Mouse (Mus musculus) lung, postnatal 36 days (tissue): ENCODE data around the gene Ankar.
A peak's percentile ranks its signal among the peaks of the same experiment; 100 is the strongest.

Experiments
- DNase-seq: peaks from one replicate; pipeline ENCODE4 v3.0.0; 2022; ENCODE audit warnings: mixed read lengths

Ankar gene

GRCm38 (mm10) chr1:72710753-72711653 is 10.6 kb upstream of the Ankar start, which contains the start of gene Rpl37a:
TSS of gene Rpl37a (plus strand) at chr1:72711290.
- DNase-seq: peak; percentile 97

- DNase-seq: no peak
Measured at GRCm38 (mm10) chr1:72707525-72707924, 7.1 kb upstream of the Ankar start.

GRCm38 (mm10) chr1:72698651-72699050 is 1.7 kb downstream of the Ankar start:
- DNase-seq: peak; percentile 12

GRCm38 (mm10) chr1:72696256-72696655 is 4.1 kb downstream of the Ankar start:
- DNase-seq: no peak

GRCm38 (mm10) chr1:72673070-72673469 is 27.3 kb downstream of the Ankar start:
- peak; percentile 77 for DNase-seq

GRCm38 (mm10) chr1:72640658-72641410 is 59.5 kb downstream of the Ankar start:
- peak; percentile 32 for DNase-seq

- no peak for DNase-seq
Measured at GRCm38 (mm10) chr1:72635221-72635620, 65.2 kb downstream of the Ankar start.

- DNase-seq: no peak
Measured at GRCm38 (mm10) chr1:72612172-72612571, 88.2 kb downstream of the Ankar start.

- no peak for DNase-seq
Measured at GRCm38 (mm10) chr1:72609887-72610877, 90.2 kb downstream of the Ankar start.

GRCm38 (mm10) chr1:72609129-72609528 is 91.2 kb downstream of the Ankar start:
- DNase-seq: no peak

GRCm38 (mm10) chr1:72606186-72606673 is 94.1 kb downstream of the Ankar start:
- no peak for DNase-seq

- no peak for DNase-seq
Measured at GRCm38 (mm10) chr1:72602803-72603202, 97.6 kb downstream of the Ankar start.

- peak; percentile 25 for DNase-seq
Measured at GRCm38 (mm10) chr1:72602186-72602585, 98.2 kb downstream of the Ankar start.

- no peak for DNase-seq
Measured at GRCm38 (mm10) chr1:72601233-72601632, 99.1 kb downstream of the Ankar start.

GRCm38 (mm10) chr1:72600778-72601177 is 99.6 kb downstream of the Ankar start:
- DNase-seq: no peak

GRCm38 (mm10) chr1:72599146-72600101 is 101.0 kb downstream of the Ankar start:
- peak; percentile 78 for DNase-seq

GRCm38 (mm10) chr1:72596231-72596630 is 104.1 kb downstream of the Ankar start:
- no peak for DNase-seq

GRCm38 (mm10) chr1:72595686-72596085 is 104.7 kb downstream of the Ankar start:
- DNase-seq: no peak

- peak; percentile 82 for DNase-seq
Measured at GRCm38 (mm10) chr1:72593340-72593951, 106.9 kb downstream of the Ankar start.
